Mouse (Mus musculus) bone marrow, adult 2 months (tissue): ENCODE data around the gene Mxd1. TPM values are rescaled to one million over a fixed set of nuclear protein-coding genes. Genes with fewer than 3 reads are reported as not detected.

Experiments used
- H3K27ac ChIP-seq: fragments of 200-500 bp; 2 replicates; pipeline ENCODE4 v1.5.1; 2012; ENCODE audit warnings: low read depth, mild to moderate bottlenecking, control low read depth, inconsistent platforms, low read length; ENCODE audit not compliant: control insufficient read depth, poor library complexity, insufficient read depth
- H3K4me1 ChIP-seq: fragments of 200-500 bp; 2 replicates; pipeline ENCODE4 v1.6.1; 2011; ENCODE audit warnings: low read length; ENCODE audit not compliant: control insufficient read depth, insufficient read depth
- H3K4me3 ChIP-seq: fragments of 200-500 bp; replicated peaks from 2 replicates; pipeline ENCODE3; 2011; ENCODE audit warnings: mild to moderate bottlenecking, low read depth, low read length, control low read depth; ENCODE audit not compliant: control insufficient read depth
- CTCF ChIP-seq: fragments of 200-500 bp; IDR thresholded peaks from 2 replicates; pipeline ENCODE4 v1.5.1; 2011; ENCODE audit warnings: low read length, control low read depth; ENCODE audit not compliant: control insufficient read depth, insufficient read depth
- POLR2A ChIP-seq: fragments of 200-500 bp; IDR thresholded peaks from 2 replicates; pipeline ENCODE4 v1.6.1; 2011; ENCODE audit warnings: low read depth, mild to moderate bottlenecking, control low read depth, low read length, borderline replicate concordance; ENCODE audit not compliant: control insufficient read depth
- WGBS: fragments of 180-500 bp; shearing (Covaris S2); methylation state at CpG from one replicate; pipeline ENCODE4 v1.1.7; 2018; 5-methylcytosine and 5-hydroxymethylcytosine counted together
- polyA plus RNA-seq: library from polyadenylated mRNA; stranded (reverse); fragments of >200 nt; gene quantifications from 2 replicates; pipeline ENCODE4 v1.2.4, GENCODE M21; 2011; ENCODE audit warnings: low replicate concordance; ENCODE audit not compliant: missing spikeins, insufficient read depth, insufficient read length

Mxd1 gene
- polyA plus RNA-seq, 1 experiment, result 56.2 TPM

GRCm38 (mm10) chr6:86683872-86684654, 15.1 kb upstream of the Mxd1 start, which contains the start of gene Snrnp27:
Gene Snrnp27 (minus strand): TSS chr6:86684522.
- 3% methylated on average over 36 of the region's 36 CpGs for WGBS
- Histone ChIP-seq H3K4me1 (no peaks in the 10 kb centered on the region; the same call in 1 of the 2 replicates), H3K27ac (peak within 1 kb of the TSS; percentile 53), H3K4me3 (peak within 1 kb of the TSS; percentile 86)
- TF ChIP-seq POLR2A (peak; percentile 85), CTCF (no peak)

GRCm38 (mm10) chr6:86681289-86681688, 12.3 kb upstream of the Mxd1 start:
- H3K27ac ChIP-seq, result no peak overlapping the region
- no peak for TF ChIP-seq CTCF
- no peak for TF ChIP-seq POLR2A
- no peak overlapping the region for H3K4me3 ChIP-seq
- H3K4me1 ChIP-seq, result no peaks in the 10 kb centered on the region; the same call in 1 of the 2 replicates
- WGBS, result 80% methylated on average over 3 of the region's 3 CpGs

DNA sequence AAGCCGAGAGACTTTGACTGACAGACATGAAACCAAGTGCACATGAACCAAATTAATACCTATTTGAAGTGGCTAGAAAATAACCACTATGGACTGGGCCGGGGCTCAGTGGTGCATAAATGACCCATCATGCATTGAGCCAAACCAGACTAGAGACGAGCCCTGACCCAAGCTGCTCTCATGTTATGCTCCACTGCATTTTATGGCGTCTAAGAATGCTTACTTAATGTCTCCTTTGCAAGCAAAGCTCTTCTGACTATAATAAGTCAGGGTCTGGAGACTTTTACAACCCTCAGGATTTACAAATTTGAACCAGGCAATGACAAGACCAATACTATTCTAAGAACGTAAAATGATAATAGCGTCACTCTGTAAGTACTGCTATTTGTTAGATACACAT, 9.4 kb upstream of the Mxd1 start:
- Histone ChIP-seq H3K27ac (no peak overlapping the region), H3K4me1 (no peaks in the 10 kb centered on the region; the same call in 1 of the 2 replicates), H3K4me3 (no peak overlapping the region)
- WGBS, result 78% methylated on average over 6 of the region's 6 CpGs
- TF ChIP-seq POLR2A, result no peak
- TF ChIP-seq CTCF, result no peak

GRCm38 (mm10) chr6:86670873-86671272, 1.9 kb upstream of the Mxd1 start:
- 16% methylated on average over 2 of the region's 2 CpGs for WGBS
- TF ChIP-seq POLR2A, result no peak
- peak; percentile 57 for TF ChIP-seq CTCF
- H3K27ac ChIP-seq, result no peak overlapping the region

DNA sequence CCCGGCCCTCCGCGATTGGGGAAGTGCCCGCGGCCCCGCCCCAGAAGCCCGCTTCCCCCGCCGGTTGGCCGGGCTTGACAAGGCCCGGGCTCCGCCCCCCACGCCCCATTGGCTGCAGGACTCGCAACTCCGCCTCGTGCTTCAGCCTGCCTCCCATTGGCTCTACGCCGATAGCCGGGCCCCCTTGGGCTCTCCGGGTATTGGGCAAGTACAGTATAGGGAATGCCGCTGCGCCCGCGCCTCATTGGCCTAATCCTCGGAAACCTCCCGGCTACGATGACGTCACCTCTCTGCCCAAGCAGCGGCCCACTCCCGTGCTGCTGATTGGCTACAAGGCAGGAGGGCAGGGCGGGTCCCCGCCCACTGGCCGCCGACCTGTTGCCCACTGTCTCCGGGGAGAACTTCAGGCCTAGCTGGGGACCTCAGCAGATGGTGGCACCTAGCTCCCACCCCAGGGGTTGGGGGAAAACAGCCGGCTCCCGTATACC, 323 bp upstream of the Mxd1 start:
- peak overlapping the region; percentile 89 for H3K27ac ChIP-seq
- WGBS, result under 1% methylated on average over 31 of the region's 37 CpGs
- TF ChIP-seq CTCF (peak; percentile 18; the same call in 1 of the 2 replicates), POLR2A (peak; percentile 89)
- no peaks in the 10 kb centered on the region; the same call in 1 of the 2 replicates for H3K4me1 ChIP-seq
- H3K4me3 ChIP-seq, result peak overlapping the region; percentile 69

More at GRCm38 (mm10) chr6:86670873-86671272, 1.9 kb upstream of the Mxd1 start:
- Histone ChIP-seq H3K4me3 (no peak overlapping the region), H3K4me1 (no peaks in the 10 kb centered on the region)

DNA sequence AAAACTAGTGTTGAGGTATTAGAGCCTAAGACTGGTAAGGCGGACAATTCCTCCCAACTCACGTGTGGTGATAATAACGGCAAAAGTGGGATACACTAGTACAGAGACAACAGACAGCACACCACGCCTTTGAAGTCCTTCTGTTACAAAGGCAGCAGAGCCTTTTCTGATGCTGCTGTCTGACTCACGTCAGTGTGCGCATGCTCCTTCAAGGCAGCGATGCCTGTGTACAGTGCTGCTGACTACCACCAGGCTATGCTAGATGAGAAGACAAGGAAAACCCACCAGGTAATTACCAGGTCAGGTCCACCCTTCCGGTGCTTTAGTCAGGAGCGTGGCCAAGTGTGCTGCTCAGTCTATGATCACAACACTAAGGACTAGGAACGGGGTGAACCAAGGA, 1.9 kb downstream of the Mxd1 start:
- TF ChIP-seq POLR2A (no peak), CTCF (no peak)
- peaks cover 2% of the 10 kb centered on the region; the same call in 1 of the 2 replicates for H3K4me1 ChIP-seq
- WGBS, result 89% methylated on average over 10 of the region's 10 CpGs
- H3K4me3 ChIP-seq, result peak overlapping the region; percentile 73
- H3K27ac ChIP-seq, result peak overlapping the region; percentile 46

DNA sequence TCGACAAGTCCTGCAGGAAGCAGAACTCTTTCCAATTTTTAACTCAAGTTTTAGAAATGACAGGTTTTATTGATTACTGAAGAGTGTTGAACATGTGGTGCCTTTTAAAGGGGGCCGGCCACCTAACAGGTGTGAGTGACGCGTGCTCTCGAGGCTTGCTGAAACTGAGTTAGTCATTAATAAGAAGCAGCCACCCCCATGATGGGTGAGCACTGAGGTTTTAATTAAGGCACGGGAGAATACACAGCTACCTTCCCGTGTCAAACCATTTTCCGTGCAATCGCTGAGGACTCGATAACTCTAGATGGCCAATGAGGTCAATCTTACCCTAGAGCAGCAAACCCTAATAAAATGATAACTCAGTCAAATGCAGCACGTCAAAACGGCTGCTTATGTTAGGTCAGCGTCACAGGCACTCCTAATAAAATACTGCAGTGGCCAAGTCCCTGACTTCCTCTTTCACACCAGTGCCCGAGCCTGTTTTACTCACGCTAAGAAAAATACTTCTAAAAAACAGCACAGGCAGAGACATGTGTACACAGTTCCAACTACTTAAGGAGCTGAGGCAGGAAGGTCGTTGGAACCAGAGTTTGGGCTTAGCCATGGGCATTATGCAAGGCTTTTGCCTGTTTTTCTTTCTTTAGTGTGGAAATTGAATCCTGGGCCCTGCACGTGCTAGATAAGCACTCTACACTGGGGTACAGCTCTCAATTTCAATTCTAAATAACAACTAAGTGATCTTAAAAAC, 3.2 kb downstream of the Mxd1 start:
- Histone ChIP-seq H3K27ac (peak overlapping the region; percentile 68; the same call in 1 of the 2 replicates), H3K4me1 (peaks cover 4% of the 10 kb centered on the region), H3K4me3 (peak overlapping the region; percentile 67)
- TF ChIP-seq POLR2A (no peak), CTCF (no peak)
- 18% methylated on average over 17 of the region's 17 CpGs for WGBS

DNA sequence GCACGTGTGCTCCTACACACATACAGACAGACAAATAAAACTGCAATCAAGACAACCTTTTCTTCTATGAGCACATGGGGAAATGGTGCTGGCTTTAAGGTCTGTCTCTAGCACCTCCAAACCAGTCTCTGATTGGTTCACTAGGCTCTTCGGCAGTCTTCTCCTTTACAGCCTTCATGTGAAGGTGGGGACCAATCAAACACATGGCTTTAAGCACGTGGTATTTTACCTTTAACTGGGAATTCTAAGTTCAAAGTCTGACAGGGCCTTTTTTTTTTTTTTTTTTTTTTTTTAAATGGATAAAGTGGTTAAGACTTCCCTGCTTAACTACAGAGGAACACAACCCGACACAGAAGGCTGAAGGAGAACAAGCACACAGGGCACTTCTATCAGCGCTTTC, 3.9 kb downstream of the Mxd1 start:
- Histone ChIP-seq H3K4me1 (peaks cover 9% of the 10 kb centered on the region), H3K4me3 (peak overlapping the region; percentile 39), H3K27ac (no peak overlapping the region)
- TF ChIP-seq CTCF (no peak), POLR2A (no peak)
- 63% methylated on average over 5 of the region's 5 CpGs for WGBS
